In genomic region chr12:24097108-24097520, GRCm38 (mm10) we compare ENCODE assay signal across 9 mouse cellular contexts. TPM values are rescaled to one million over a fixed set of nuclear protein-coding genes. Genes with fewer than 3 reads are reported as not detected.
DNase-seq lines count a peak whose midpoint lies in the region; ATAC-seq and TF ChIP-seq lines count a peak whose summit lies in the region.
"Not testable (repeated sequence)": the region's sequence is repeated elsewhere in the genome, so short reads cannot be mapped to it uniquely, and the experiment has no call there.
"Had no signal": no experiment of that assay in that cellular context is flagged by ENCODE, and none has a peak within 500 bp of the region (broad histone marks: within the 10 kb centered on the region; RNA-seq: fewer than 3 reads in every experiment).

TSS of gene 9030624G23Rik (minus strand) at chr12:24097246.

- not testable (repeated sequence) for TF ChIP-seq EP300 in lung, postnatal 0 days (IDR thresholded peaks at IDR 0.05)

- WGBS in forebrain, embryonic 13.5 days: 1% methylated on average over 20 of the region's 39 CpGs
- WGBS in heart, embryonic 13.5 days: 3% methylated on average over 39 of the region's 39 CpGs
- 0% methylated on average over 17 of the region's 39 CpGs for WGBS in lung, postnatal 0 days

- H3K36me3 ChIP-seq in forebrain, embryonic 13.5 days (ENCODE audit: poor library complexity, severe bottlenecking); heart, embryonic 13.5 days; lung, postnatal 0 days (ENCODE audit: insufficient read depth, low read length): not testable (repeated sequence)

- ATAC-seq in forebrain, embryonic 13.5 days; heart, embryonic 13.5 days (ENCODE audit: extremely low read depth, insufficient number of reproducible peaks, low FRiP score, low TSS enrichment); lung, postnatal 0 days: not testable (repeated sequence)

- not testable (repeated sequence) for H3K4me1 ChIP-seq in forebrain, embryonic 13.5 days; heart, embryonic 13.5 days; lung, postnatal 0 days (ENCODE audit: insufficient read depth, low read depth, low read length)

- not testable (repeated sequence) for H3K9me3 ChIP-seq in forebrain, embryonic 13.5 days (replicated peaks); heart, embryonic 13.5 days; lung, postnatal 0 days (ENCODE audit: low read length)

- H3K27ac ChIP-seq in forebrain, embryonic 13.5 days; heart, embryonic 13.5 days (replicated peaks); lung, postnatal 0 days (ENCODE audit: low read length): not testable (repeated sequence)

- H3K27me3 ChIP-seq in forebrain, embryonic 13.5 days; heart, embryonic 13.5 days (replicated peaks); lung, postnatal 0 days (replicated peaks; ENCODE audit: insufficient read depth, low read length): not testable (repeated sequence)

- peak; percentile 84 for DNase-seq in adrenal gland, postnatal 14 days
- peak; percentile 5 to 40 for DNase-seq in kidney, adult 8-10 months
- DNase-seq in left cerebral cortex, adult 9 months (ENCODE audit: low spot score in 2 of 2): peak; percentile 2 to 35
- peak; percentile 4 for DNase-seq in lung, postnatal 0 days (ENCODE audit: low spot score)
- DNase-seq in ovary, postnatal 36 days (ENCODE audit: low spot score): peak; percentile 72
- peak; percentile 4 for DNase-seq in thymus, postnatal 25 days

- H3K4me3 ChIP-seq in forebrain, embryonic 13.5 days: peak within 1 kb of the TSS; percentile 38
- H3K4me3 ChIP-seq in heart, embryonic 13.5 days: peak within 1 kb of the TSS; percentile 58
- H3K4me3 ChIP-seq in lung, postnatal 0 days (ENCODE audit: low read depth, low read length): peak within 1 kb of the TSS; percentile 39

- H3K9ac ChIP-seq in forebrain, embryonic 13.5 days: peak within 1 kb of the TSS; percentile 40; the same call in 1 of the 2 replicates
- H3K9ac ChIP-seq in heart, embryonic 13.5 days: peak within 1 kb of the TSS; percentile 75
- H3K9ac ChIP-seq in lung, postnatal 0 days (replicated peaks; ENCODE audit: low read depth): not testable (repeated sequence)

- TF ChIP-seq CTCF in lung, postnatal 0 days (IDR thresholded peaks at IDR 0.05): not testable (repeated sequence)

- peak within 1 kb of the TSS; percentile 47 for H3K4me2 ChIP-seq in forebrain, embryonic 13.5 days
- H3K4me2 ChIP-seq in heart, embryonic 13.5 days: peak within 1 kb of the TSS; percentile 64
- peak within 1 kb of the TSS; percentile 45 for H3K4me2 ChIP-seq in lung, postnatal 0 days (replicated peaks; ENCODE audit: low read depth, low read length)

RNA-seq across cellular contexts. Expression of gene 9030624G23Rik, which starts in this region (rescaled TPM):
- total RNA-seq in adrenal gland, postnatal 14 days (2021): 0.89 and 1.2 TPM in 2 replicates
- polyA plus RNA-seq in forebrain, embryonic 13.5 days (2015; fragmentation: Nextera tagmentation; extraction: Ambion mirVana): 1.2 TPM in 2 replicates
- 1.0 and 1.5 TPM in 2 replicates for polyA plus RNA-seq in heart, embryonic 13.5 days (2015; fragmentation: Nextera tagmentation; extraction: Ambion mirVana)
- 0.56 and 0.63 TPM in 2 replicates for polyA plus RNA-seq in lung, postnatal 0 days (2015; fragmentation: Nextera tagmentation; extraction: Ambion mirVana)
- total RNA-seq: MEL had no signal

Comparison
In these comparisons a context has a peak if more than half of its experiments do, and no peak if none do; other contexts are left out.
1. Peak in DNase-seq, H3K4me3 ChIP-seq and H3K4me2 ChIP-seq in lung, postnatal 0 days; RNA of the gene not detected or under 1 TPM.
2. DNase-seq: peak in every context shown above with its lines; median percentile 84 in adrenal gland, postnatal 14 days; 72 in ovary, postnatal 36 days; 22 in kidney, adult 8-10 months; 18 in left cerebral cortex, adult 9 months; 4 in lung, postnatal 0 days; 4 in thymus, postnatal 25 days.